Comparison of ENCODE assay signal across 8 mouse cellular contexts in genomic region chr8:105700966-105701824, GRCm38 (mm10). TPM values are rescaled to one million over a fixed set of nuclear protein-coding genes. Genes with fewer than 3 reads are reported as not detected.
A peak's percentile ranks its signal among the peaks of the same experiment; 100 is the strongest.
DNase-seq lines count a peak whose midpoint lies in the region; ATAC-seq lines count a peak whose summit lies in the region.

Acd (minus strand) TSS chr8:105701102.
Pard6a (plus strand) TSS chr8:105701148.

- H3K9ac ChIP-seq in hindbrain, embryonic 15.5 days, result peak within 1 kb of the TSS; percentile 70

- ATAC-seq in hindbrain, embryonic 15.5 days (ENCODE audit: low FRiP score, low read depth), result peak; percentile 76

- H3K4me2 ChIP-seq in hindbrain, embryonic 15.5 days, result peak within 1 kb of the TSS; percentile 93

- no peaks in the 10 kb centered on the region for H3K9me3 ChIP-seq in hindbrain, embryonic 15.5 days

- WGBS in hindbrain, embryonic 15.5 days, result under 1% methylated on average over 60 of the region's 60 CpGs

- DNase-seq in R1 (ENCODE audit: low read depth, low spot score), result peak; percentile 96
- peak; percentile 97 to 98 for DNase-seq in cerebellum, postnatal 25 days
- DNase-seq in frontal cortex, postnatal 36 days (ENCODE audit: low spot score in 2 of 2), result peak; percentile 94 to 96
- peak; percentile 94 for DNase-seq in left cerebral cortex, adult 11 months (ENCODE audit: low spot score)
- peak; percentile 95 to 97 for DNase-seq in lung, postnatal 4 days
- peak; percentile 93 for DNase-seq in retina, postnatal 7 days (ENCODE audit: low read depth, low spot score)
- DNase-seq in urinary bladder, adult 2 months (ENCODE audit: low spot score), result peak; percentile 95

- H3K27ac ChIP-seq in hindbrain, embryonic 15.5 days (replicated peaks), result peak within 1 kb of the TSS; percentile 91

- peaks cover 37% of the 10 kb centered on the region for H3K36me3 ChIP-seq in hindbrain, embryonic 15.5 days

- H3K4me3 ChIP-seq in hindbrain, embryonic 15.5 days, result peak within 1 kb of the TSS; percentile 56

- no peaks in the 10 kb centered on the region for H3K27me3 ChIP-seq in hindbrain, embryonic 15.5 days

- peaks cover 32% of the 10 kb centered on the region for H3K4me1 ChIP-seq in hindbrain, embryonic 15.5 days (replicated peaks)

RNA-seq across cellular contexts. Expression of gene Acd, which starts in this region (rescaled TPM):
- polyA plus RNA-seq in hindbrain, embryonic 15.5 days (2015; fragmentation: Nextera tagmentation; extraction: Ambion mirVana), result 85.1 and 92.6 TPM in 2 replicates
- polyA plus RNA-seq in urinary bladder, adult 2 months (2012; rRNA removed), result 18.2 and 18.8 TPM in 2 replicates

RNA-seq across cellular contexts. Expression of gene Pard6a, which starts in this region (rescaled TPM):
- 55.1 and 57.1 TPM in 2 replicates for polyA plus RNA-seq in hindbrain, embryonic 15.5 days (2015; fragmentation: Nextera tagmentation; extraction: Ambion mirVana)
- 11.2 and 15.4 TPM in 2 replicates for polyA plus RNA-seq in urinary bladder, adult 2 months (2012; rRNA removed)

Comparison
In these comparisons a context has a peak if more than half of its experiments do, and no peak if none do; other contexts are left out.
1. Peak in every context shown above with its lines: DNase-seq, ATAC-seq, H3K4me3 ChIP-seq and H3K27ac ChIP-seq.